Mouse (Mus musculus): ENCODE data around the gene Cyp2t4. TPM values are rescaled to one million over a fixed set of nuclear protein-coding genes. Genes with fewer than 3 reads are reported as not detected.
A peak's percentile ranks its signal among the peaks of the same experiment; 100 is the strongest.

Gene Cyp2t4
- polyA plus RNA-seq (2016; fragmentation: Nextera tagmentation; extraction: Ambion mirVana) = not detected in 2 replicates

DNA sequence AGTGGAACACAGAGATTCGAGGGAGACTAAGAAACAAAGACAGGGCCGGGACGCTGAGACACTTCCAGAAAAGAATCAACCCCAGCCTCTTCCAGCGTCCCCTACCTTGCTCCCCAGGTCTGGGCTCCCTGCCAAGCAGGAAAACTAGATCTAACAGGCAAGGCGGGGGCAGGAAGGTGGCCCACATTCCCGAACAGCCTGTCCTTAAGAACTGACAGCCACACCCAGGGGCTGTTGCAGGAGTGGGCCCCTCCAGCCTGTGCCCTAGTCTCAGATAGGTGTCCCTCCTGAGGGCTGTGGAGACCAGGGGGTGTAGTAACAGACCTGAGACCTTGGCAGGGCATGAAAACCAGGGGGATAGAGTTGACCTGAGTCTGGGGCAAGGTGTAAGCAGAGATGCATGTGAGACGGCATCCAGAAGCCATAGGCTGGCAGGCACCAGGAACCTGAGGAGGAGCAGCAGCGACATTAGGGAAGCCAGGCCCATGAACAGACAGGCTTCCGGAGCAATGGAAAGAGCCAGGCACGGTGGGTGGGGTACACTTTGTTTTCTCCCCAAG is at the start of gene Cyp2t4:
TSS of gene Cyp2t4 (plus strand) at position 510 of the 560 bp plus-strand sequence.
- H3K4me1 ChIP-seq (replicated peaks) = 0 out of 2 replicates have a peak, but pooled peaks cover 3% of the 10 kb centered on the region
- H3K4me2 ChIP-seq = no peak within 1 kb of the TSS
- no peaks in the 10 kb centered on the region for H3K9me3 ChIP-seq
- no peak within 1 kb of the TSS for H3K4me3 ChIP-seq (replicated peaks)
- no peaks in the 10 kb centered on the region for H3K27me3 ChIP-seq
- peaks cover 16% of the 10 kb centered on the region for H3K36me3 ChIP-seq
- ATAC-seq (ENCODE audit: insufficient number of reproducible peaks, insufficient read depth, low FRiP score, low TSS enrichment, low read depth) = no peak
- 71% methylated on average over 10 of the region's 10 CpGs for WGBS
- no peak within 1 kb of the TSS for H3K9ac ChIP-seq (replicated peaks)
- H3K27ac ChIP-seq = no peak within 1 kb of the TSS

DNA sequence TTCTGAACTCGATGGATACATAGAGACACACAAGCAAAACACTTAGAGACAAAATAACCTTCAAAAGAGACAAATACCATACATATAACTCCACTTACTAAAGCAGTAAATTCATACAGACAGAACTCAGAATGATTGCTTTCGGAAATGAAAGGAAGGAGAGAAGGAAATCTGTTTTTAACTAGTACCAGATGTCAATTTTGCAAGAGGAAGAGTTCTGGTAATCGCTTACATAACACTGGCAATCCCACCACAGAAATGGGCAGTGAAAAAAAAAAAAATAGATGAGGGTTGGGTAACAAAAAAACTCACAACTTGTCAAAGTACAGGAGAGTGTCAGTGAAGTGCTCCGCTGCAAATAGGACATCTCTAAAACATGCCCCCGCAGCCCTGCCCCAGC is 48.6 kb upstream of the Cyp2t4 start:
- Histone ChIP-seq H3K27ac (peak overlapping the region; percentile 56; the same call in 1 of the 2 replicates), H3K27me3 (no peaks in the 10 kb centered on the region), H3K9me3 (no peaks in the 10 kb centered on the region), H3K4me2 (no peak overlapping the region; the same call in 1 of the 2 replicates), H3K36me3 (no peaks in the 10 kb centered on the region), H3K4me1 (replicated peaks) (peaks cover 9% of the 10 kb centered on the region; the same call in 1 of the 2 replicates), H3K9ac (replicated peaks) (no peak overlapping the region), H3K4me3 (replicated peaks) (no peak overlapping the region)
- 20% methylated on average over 5 of the region's 5 CpGs for WGBS
- no peak for ATAC-seq (ENCODE audit: insufficient number of reproducible peaks, insufficient read depth, low FRiP score, low TSS enrichment, low read depth)

DNA sequence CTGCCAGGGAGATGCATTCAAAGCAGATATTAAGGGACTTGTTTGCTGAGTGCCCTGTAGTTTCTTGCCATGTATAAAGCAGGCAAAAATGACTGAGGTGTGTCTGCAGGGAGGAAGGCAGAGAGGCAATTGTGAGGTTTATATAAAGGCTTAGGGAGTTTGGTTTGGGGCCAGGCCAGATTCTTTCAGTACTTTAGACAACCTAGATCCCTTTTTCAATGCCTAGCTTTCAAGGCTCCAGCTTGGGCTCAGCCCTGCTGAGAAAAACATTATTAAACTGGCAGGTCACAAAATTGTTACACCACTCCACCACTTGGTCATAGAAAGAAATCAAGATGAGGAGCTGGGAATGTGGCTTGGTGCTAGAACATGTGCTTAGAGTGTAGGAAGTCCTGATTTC is 43.2 kb upstream of the Cyp2t4 start:
- H3K4me3 ChIP-seq (replicated peaks) = no peak overlapping the region
- peaks cover 2% of the 10 kb centered on the region; the same call in 1 of the 2 replicates for H3K4me1 ChIP-seq (replicated peaks)
- H3K27me3 ChIP-seq = 0 out of 2 replicates have a peak, but pooled peaks cover 3% of the 10 kb centered on the region
- H3K4me2 ChIP-seq = no peak overlapping the region
- no peak for ATAC-seq (ENCODE audit: insufficient number of reproducible peaks, insufficient read depth, low FRiP score, low TSS enrichment, low read depth)
- no peak overlapping the region for H3K9ac ChIP-seq (replicated peaks)
- H3K9me3 ChIP-seq = no peaks in the 10 kb centered on the region
- no peak overlapping the region for H3K27ac ChIP-seq
- H3K36me3 ChIP-seq = no peaks in the 10 kb centered on the region

DNA sequence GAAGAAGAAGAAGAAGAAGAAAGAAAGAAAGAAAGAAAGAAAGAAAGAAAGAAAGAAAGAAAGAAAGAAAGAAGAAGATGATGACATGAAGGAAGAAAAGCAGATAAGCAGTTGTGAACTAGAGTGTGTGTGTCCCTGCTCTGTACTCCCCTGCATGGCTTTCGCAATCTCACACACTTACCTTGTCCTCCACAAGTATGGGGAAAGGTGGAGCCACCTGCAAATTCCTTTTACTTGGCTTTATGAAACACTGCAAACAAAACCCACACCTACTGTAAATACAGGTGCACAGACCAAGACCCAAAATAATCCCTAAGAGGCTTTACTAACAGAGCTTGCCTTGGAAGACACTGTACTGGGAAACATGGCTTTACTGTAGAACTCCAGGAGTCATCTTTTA is 42.5 kb upstream of the Cyp2t4 start:
- no peak overlapping the region for H3K27ac ChIP-seq
- ATAC-seq (ENCODE audit: insufficient number of reproducible peaks, insufficient read depth, low FRiP score, low TSS enrichment, low read depth) = no peak

DNA sequence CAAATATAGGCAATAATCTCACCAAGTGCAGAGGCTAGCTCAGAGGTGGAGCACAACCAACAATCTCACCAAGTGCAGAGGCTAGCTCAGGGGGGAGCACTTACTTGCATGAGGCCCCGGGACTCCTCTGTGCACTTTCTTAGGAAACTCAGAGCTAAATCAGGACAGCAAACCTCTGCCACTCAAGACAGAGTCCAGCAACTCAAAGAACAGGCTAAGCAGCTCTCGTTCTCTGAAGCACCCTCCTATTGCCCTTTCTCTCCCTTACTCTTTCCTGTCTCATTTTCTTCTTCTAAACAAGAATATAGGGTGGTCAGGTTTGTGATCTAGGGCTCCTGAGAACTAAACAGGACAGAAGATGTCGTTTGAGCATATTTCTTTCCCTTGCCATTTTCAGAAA is 41.5 kb upstream of the Cyp2t4 start:
- no peaks in the 10 kb centered on the region for H3K36me3 ChIP-seq
- no peaks in the 10 kb centered on the region for H3K9me3 ChIP-seq
- 75% methylated on average over 3 of the region's 3 CpGs for WGBS
- H3K9ac ChIP-seq (replicated peaks) = no peak overlapping the region
- H3K4me2 ChIP-seq = no peak overlapping the region
- H3K4me1 ChIP-seq (replicated peaks) = no peaks in the 10 kb centered on the region
- H3K27ac ChIP-seq = no peak overlapping the region
- no peak overlapping the region for H3K4me3 ChIP-seq (replicated peaks)
- H3K27me3 ChIP-seq = 0 out of 2 replicates have a peak, but pooled peaks cover 3% of the 10 kb centered on the region
- no peak for ATAC-seq (ENCODE audit: insufficient number of reproducible peaks, insufficient read depth, low FRiP score, low TSS enrichment, low read depth)

More for the DNA sequence above, 42.5 kb upstream of the Cyp2t4 start:
- no peaks in the 10 kb centered on the region for H3K9me3 ChIP-seq
- H3K4me2 ChIP-seq = no peak overlapping the region
- no peak overlapping the region for H3K4me3 ChIP-seq (replicated peaks)
- no peaks in the 10 kb centered on the region for H3K4me1 ChIP-seq (replicated peaks)
- 0 out of 2 replicates have a peak, but pooled peaks cover 3% of the 10 kb centered on the region for H3K27me3 ChIP-seq
- no peak overlapping the region for H3K9ac ChIP-seq (replicated peaks)
- 80% methylated on average over 1 of the region's 1 CpGs for WGBS
- no peaks in the 10 kb centered on the region for H3K36me3 ChIP-seq

DNA sequence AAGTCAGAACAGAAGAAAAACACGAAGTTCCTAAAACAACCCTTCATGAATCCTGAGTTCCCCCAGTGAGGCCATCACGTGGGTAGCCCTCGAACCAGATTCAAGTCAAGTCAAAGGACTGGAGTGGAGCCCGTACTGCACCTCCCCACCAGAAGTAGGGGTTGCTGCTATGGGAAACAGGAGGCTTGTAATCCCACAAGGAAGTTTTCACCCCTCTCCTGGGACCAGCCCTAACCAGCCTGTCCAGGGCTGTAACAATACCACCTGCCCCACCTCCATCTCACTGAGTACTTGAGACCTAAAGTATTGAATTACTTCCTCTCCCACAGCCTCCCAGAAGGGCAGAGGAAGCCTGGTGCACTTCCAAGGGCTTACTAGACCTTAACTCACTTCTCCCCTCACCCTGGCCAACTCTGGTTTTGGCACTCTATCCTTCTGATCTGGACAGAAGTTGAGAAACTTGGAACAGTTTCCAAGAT is 35.4 kb upstream of the Cyp2t4 start:
- Histone ChIP-seq H3K36me3 (no peaks in the 10 kb centered on the region), H3K27me3 (no peaks in the 10 kb centered on the region), H3K9ac (replicated peaks) (no peak overlapping the region), H3K4me3 (replicated peaks) (no peak overlapping the region), H3K27ac (no peak overlapping the region), H3K4me1 (replicated peaks) (peaks cover 5% of the 10 kb centered on the region; the same call in 1 of the 2 replicates), H3K9me3 (no peaks in the 10 kb centered on the region), H3K4me2 (no peak overlapping the region)
- no peak for ATAC-seq (ENCODE audit: insufficient number of reproducible peaks, insufficient read depth, low FRiP score, low TSS enrichment, low read depth)
- 57% methylated on average over 4 of the region's 4 CpGs for WGBS

DNA sequence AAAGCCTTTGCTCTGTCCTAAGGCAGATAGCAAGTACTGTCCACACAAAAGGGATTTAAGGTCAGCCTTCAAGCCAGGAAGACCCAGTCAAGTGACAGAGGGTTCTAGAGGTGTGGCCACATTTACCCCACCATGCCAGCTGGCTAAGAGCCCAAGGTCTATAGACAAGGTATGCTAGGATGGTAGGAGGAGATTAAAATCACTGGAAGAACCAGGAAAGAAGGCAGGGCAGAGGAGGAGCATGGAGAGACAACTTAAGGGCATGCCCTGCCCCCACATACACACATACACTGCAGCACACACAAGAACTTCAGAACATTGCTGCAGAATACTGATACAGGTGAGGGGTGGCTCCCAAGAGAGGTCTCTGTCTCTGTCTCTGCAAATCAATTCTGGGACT is 33.8 kb upstream of the Cyp2t4 start, which contains the start of gene Cyp2f2:
TSS of gene Cyp2f2 (plus strand) at position 234 of the 400 bp plus-strand sequence.
- ATAC-seq (ENCODE audit: insufficient number of reproducible peaks, insufficient read depth, low FRiP score, low TSS enrichment, low read depth) = no peak
- Histone ChIP-seq H3K27ac (no peak within 1 kb of the TSS), H3K9me3 (no peaks in the 10 kb centered on the region), H3K36me3 (no peaks in the 10 kb centered on the region), H3K4me3 (replicated peaks) (no peak within 1 kb of the TSS), H3K27me3 (no peaks in the 10 kb centered on the region), H3K4me1 (replicated peaks) (peaks cover 5% of the 10 kb centered on the region; the same call in 1 of the 2 replicates), H3K9ac (replicated peaks) (no peak within 1 kb of the TSS), H3K4me2 (no peak within 1 kb of the TSS)

DNA sequence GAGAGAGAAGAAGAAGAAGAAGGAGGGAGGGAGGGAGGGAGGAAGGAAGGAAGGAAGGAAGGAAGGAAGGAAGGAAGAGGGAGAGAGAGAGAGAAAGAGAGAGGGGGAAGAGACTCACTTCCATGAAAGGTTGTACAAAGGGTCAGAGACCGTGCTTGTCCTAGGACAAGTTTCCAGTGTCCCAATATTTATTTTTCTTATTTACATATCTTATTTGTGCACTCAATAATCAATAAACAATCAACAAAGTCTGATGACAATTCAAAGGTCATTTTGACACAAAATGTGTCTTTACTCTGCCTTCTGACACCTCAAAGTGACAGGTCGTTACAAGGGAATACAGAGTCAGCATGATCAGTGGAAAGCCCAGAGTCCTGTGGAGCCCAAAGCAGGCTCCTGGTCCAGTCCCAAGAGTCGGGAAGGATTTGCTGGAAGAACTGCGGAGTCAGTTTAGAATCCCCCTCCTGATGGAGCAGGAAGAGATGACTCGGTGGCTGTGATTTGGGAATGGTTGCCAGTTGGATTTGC is 29.1 kb upstream of the Cyp2t4 start:
- WGBS = 79% methylated on average over 5 of the region's 5 CpGs
- Histone ChIP-seq H3K9me3 (no peaks in the 10 kb centered on the region), H3K9ac (replicated peaks) (no peak overlapping the region), H3K27me3 (no peaks in the 10 kb centered on the region), H3K36me3 (no peaks in the 10 kb centered on the region), H3K4me1 (replicated peaks) (no peaks in the 10 kb centered on the region), H3K4me2 (no peak overlapping the region), H3K27ac (no peak overlapping the region), H3K4me3 (replicated peaks) (no peak overlapping the region)
- ATAC-seq (ENCODE audit: insufficient number of reproducible peaks, insufficient read depth, low FRiP score, low TSS enrichment, low read depth) = no peak

DNA sequence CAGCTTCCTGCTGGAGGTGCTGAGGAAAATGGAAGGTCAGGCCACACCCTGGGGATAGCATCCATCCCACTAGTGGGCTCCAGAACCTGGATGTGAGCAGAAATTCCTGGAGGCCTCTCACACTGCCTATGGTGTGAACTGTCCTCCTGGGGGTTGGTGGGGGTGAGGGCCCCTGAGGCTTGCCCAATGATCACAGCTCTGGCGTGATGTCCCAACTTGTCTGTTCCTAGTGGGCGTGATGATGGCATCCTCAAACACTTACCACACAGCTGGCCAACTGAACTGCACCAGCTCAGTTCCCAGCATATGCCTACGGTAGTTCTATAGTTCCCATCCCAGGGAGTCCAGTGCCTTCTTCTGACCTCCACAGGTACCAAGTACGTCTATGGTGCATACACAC is 28.5 kb upstream of the Cyp2t4 start:
- 79% methylated on average over 4 of the region's 4 CpGs for WGBS
- no peak for ATAC-seq (ENCODE audit: insufficient number of reproducible peaks, insufficient read depth, low FRiP score, low TSS enrichment, low read depth)

DNA sequence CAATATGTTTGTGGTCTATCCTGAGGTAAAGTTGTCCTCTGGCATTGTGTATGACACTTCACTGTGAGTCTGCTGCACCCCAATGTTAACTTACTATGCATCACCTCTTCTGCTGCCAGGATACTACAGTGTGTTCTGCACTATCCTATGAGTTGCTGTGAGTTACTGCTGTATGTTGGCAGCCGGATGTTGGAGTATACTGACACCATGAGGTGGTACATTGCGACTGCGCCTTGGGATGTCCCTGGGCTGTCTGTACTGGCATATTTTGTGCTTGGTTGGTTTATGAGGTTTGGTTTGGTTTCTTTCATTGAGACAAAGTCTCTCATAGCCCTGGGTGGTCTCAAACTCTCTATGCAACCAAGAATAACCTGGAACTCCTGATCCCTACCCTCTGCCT is 25.4 kb upstream of the Cyp2t4 start:
- ATAC-seq (ENCODE audit: insufficient number of reproducible peaks, insufficient read depth, low FRiP score, low TSS enrichment, low read depth) = no peak
- 52% methylated on average over 3 of the region's 3 CpGs for WGBS

More for the DNA sequence above, 28.5 kb upstream of the Cyp2t4 start:
- Histone ChIP-seq H3K4me3 (replicated peaks) (no peak overlapping the region), H3K4me2 (no peak overlapping the region), H3K9me3 (no peaks in the 10 kb centered on the region), H3K27ac (no peak overlapping the region), H3K36me3 (no peaks in the 10 kb centered on the region), H3K27me3 (no peaks in the 10 kb centered on the region), H3K4me1 (replicated peaks) (no peaks in the 10 kb centered on the region), H3K9ac (replicated peaks) (no peak overlapping the region)

DNA sequence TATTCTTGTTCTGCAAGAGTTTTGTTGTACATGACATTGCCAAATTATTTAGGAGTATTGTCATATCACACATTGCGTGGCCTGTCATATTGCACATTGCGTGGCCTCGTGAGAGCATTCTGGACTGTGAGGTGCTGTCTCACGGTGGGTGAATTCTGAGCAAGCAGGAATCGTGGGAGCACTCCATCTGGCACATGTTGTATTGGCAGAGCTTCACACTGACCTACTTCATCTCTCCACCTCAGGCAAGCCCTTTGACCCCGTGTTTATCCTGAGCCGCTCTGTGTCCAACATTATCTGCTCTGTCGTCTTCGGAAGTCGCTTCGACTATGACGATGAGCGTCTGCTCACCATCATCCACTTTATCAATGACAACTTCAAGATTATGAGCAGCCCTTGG is 24.6 kb upstream of the Cyp2t4 start:
- Histone ChIP-seq H3K4me3 (replicated peaks) (no peak overlapping the region), H3K4me1 (replicated peaks) (0 out of 2 replicates have a peak, but pooled peaks cover 6% of the 10 kb centered on the region), H3K27ac (no peak overlapping the region), H3K9me3 (0 out of 2 replicates have a peak, but pooled peaks cover 4% of the 10 kb centered on the region), H3K27me3 (no peaks in the 10 kb centered on the region), H3K9ac (replicated peaks) (no peak overlapping the region), H3K4me2 (no peak overlapping the region), H3K36me3 (no peaks in the 10 kb centered on the region)
- no peak for ATAC-seq (ENCODE audit: insufficient number of reproducible peaks, insufficient read depth, low FRiP score, low TSS enrichment, low read depth)
- 84% methylated on average over 13 of the region's 13 CpGs for WGBS

More for the DNA sequence above, 25.4 kb upstream of the Cyp2t4 start:
- H3K27me3 ChIP-seq = no peaks in the 10 kb centered on the region
- no peak overlapping the region for H3K27ac ChIP-seq
- 0 out of 2 replicates have a peak, but pooled peaks cover 5% of the 10 kb centered on the region for H3K4me1 ChIP-seq (replicated peaks)
- H3K4me3 ChIP-seq (replicated peaks) = no peak overlapping the region
- no peak overlapping the region for H3K4me2 ChIP-seq
- no peaks in the 10 kb centered on the region for H3K36me3 ChIP-seq
- 0 out of 2 replicates have a peak, but pooled peaks cover 4% of the 10 kb centered on the region for H3K9me3 ChIP-seq
- H3K9ac ChIP-seq (replicated peaks) = no peak overlapping the region
